Mouse (Mus musculus): ENCODE data around the gene Ano3. TPM values are rescaled to one million over a fixed set of nuclear protein-coding genes. Genes with fewer than 3 reads are reported as not detected.
"Not testable (repeated sequence)": the region's sequence is repeated elsewhere in the genome, so short reads cannot be mapped to it uniquely, and the experiment has no call there.

Ano3 gene
- 0.34 and 0.69 TPM in 2 replicates for polyA plus RNA-seq (2016; fragmentation: Nextera tagmentation; extraction: Ambion mirVana)

- H3K27ac ChIP-seq; H3K27me3 ChIP-seq; H3K9ac ChIP-seq; ATAC-seq (ENCODE audit: insufficient number of reproducible peaks, insufficient read depth, low FRiP score, low TSS enrichment); H3K4me1 ChIP-seq; H3K9me3 ChIP-seq; H3K36me3 ChIP-seq: not testable (repeated sequence)
- peak within 1 kb of the TSS; percentile 59 for H3K4me2 ChIP-seq (replicated peaks)
- peak within 1 kb of the TSS; percentile 25 for H3K4me3 ChIP-seq
Observed at GRCm38 (mm10) chr2:110950823-110951222, at the start of gene Ano3. Gene Ano3, minus strand, starts transcription at chr2:110950923.

GRCm38 (mm10) chr2:110990071-110990470 is 39.3 kb upstream of the Ano3 start:
- no peaks in the 10 kb centered on the region for H3K27me3 ChIP-seq
- no peaks in the 10 kb centered on the region for H3K4me1 ChIP-seq
- no peak overlapping the region for H3K9ac ChIP-seq
- H3K4me2 ChIP-seq (replicated peaks): no peak overlapping the region
- 73% methylated on average over 1 of the region's 1 CpGs for WGBS
- H3K9me3 ChIP-seq: no peaks in the 10 kb centered on the region
- no peak overlapping the region for H3K4me3 ChIP-seq
- ATAC-seq (ENCODE audit: insufficient number of reproducible peaks, insufficient read depth, low FRiP score, low TSS enrichment): no peak
- no peak overlapping the region for H3K27ac ChIP-seq
- no peaks in the 10 kb centered on the region for H3K36me3 ChIP-seq

GRCm38 (mm10) chr2:110989539-110989938 is 38.8 kb upstream of the Ano3 start:
- Histone ChIP-seq H3K36me3 (no peaks in the 10 kb centered on the region), H3K4me1 (no peaks in the 10 kb centered on the region), H3K27me3 (no peaks in the 10 kb centered on the region), H3K9ac (no peak overlapping the region), H3K27ac (no peak overlapping the region), H3K9me3 (no peaks in the 10 kb centered on the region), H3K4me2 (replicated peaks) (no peak overlapping the region), H3K4me3 (no peak overlapping the region)
- no peak for ATAC-seq (ENCODE audit: insufficient number of reproducible peaks, insufficient read depth, low FRiP score, low TSS enrichment)
- 76% methylated on average over 4 of the region's 4 CpGs for WGBS

GRCm38 (mm10) chr2:110985853-110986271 is 35.1 kb upstream of the Ano3 start:
- Histone ChIP-seq H3K4me1 (no peaks in the 10 kb centered on the region), H3K4me2 (replicated peaks) (no peak overlapping the region), H3K4me3 (no peak overlapping the region), H3K27me3 (no peaks in the 10 kb centered on the region), H3K36me3 (no peaks in the 10 kb centered on the region), H3K27ac (no peak overlapping the region), H3K9ac (no peak overlapping the region), H3K9me3 (no peaks in the 10 kb centered on the region)
- no peak for ATAC-seq (ENCODE audit: insufficient number of reproducible peaks, insufficient read depth, low FRiP score, low TSS enrichment)
- 76% methylated on average over 2 of the region's 2 CpGs for WGBS

- Histone ChIP-seq H3K4me3 (no peak overlapping the region), H3K9ac (no peak overlapping the region), H3K27me3 (no peaks in the 10 kb centered on the region), H3K4me2 (replicated peaks) (no peak overlapping the region), H3K9me3 (no peaks in the 10 kb centered on the region), H3K4me1 (no peaks in the 10 kb centered on the region), H3K27ac (no peak overlapping the region), H3K36me3 (no peaks in the 10 kb centered on the region)
- no peak for ATAC-seq (ENCODE audit: insufficient number of reproducible peaks, insufficient read depth, low FRiP score, low TSS enrichment)
- 29% methylated on average over 1 of the region's 1 CpGs for WGBS
Observed at GRCm38 (mm10) chr2:110981733-110982132, 31.0 kb upstream of the Ano3 start.

- Histone ChIP-seq H3K4me1 (no peaks in the 10 kb centered on the region), H3K9me3 (no peaks in the 10 kb centered on the region), H3K27me3 (no peaks in the 10 kb centered on the region), H3K9ac (no peak overlapping the region), H3K27ac (no peak overlapping the region), H3K36me3 (no peaks in the 10 kb centered on the region), H3K4me2 (replicated peaks) (no peak overlapping the region), H3K4me3 (no peak overlapping the region)
- WGBS: 78% methylated on average over 2 of the region's 2 CpGs
- no peak for ATAC-seq (ENCODE audit: insufficient number of reproducible peaks, insufficient read depth, low FRiP score, low TSS enrichment)
Observed at GRCm38 (mm10) chr2:110979610-110980009, 28.9 kb upstream of the Ano3 start.

GRCm38 (mm10) chr2:110976871-110977270 is 26.1 kb upstream of the Ano3 start:
- Histone ChIP-seq H3K4me2 (replicated peaks) (no peak overlapping the region), H3K36me3 (no peaks in the 10 kb centered on the region), H3K9ac (no peak overlapping the region), H3K4me3 (no peak overlapping the region), H3K27me3 (no peaks in the 10 kb centered on the region), H3K4me1 (no peaks in the 10 kb centered on the region), H3K9me3 (no peaks in the 10 kb centered on the region), H3K27ac (no peak overlapping the region)
- WGBS: 84% methylated on average over 2 of the region's 2 CpGs
- no peak for ATAC-seq (ENCODE audit: insufficient number of reproducible peaks, insufficient read depth, low FRiP score, low TSS enrichment)

- Histone ChIP-seq H3K9ac (no peak overlapping the region), H3K36me3 (no peaks in the 10 kb centered on the region), H3K27me3 (no peaks in the 10 kb centered on the region), H3K4me1 (no peaks in the 10 kb centered on the region), H3K27ac (no peak overlapping the region), H3K4me2 (replicated peaks) (no peak overlapping the region), H3K4me3 (no peak overlapping the region), H3K9me3 (no peaks in the 10 kb centered on the region)
- no peak for ATAC-seq (ENCODE audit: insufficient number of reproducible peaks, insufficient read depth, low FRiP score, low TSS enrichment)
- 85% methylated on average over 2 of the region's 2 CpGs for WGBS
Observed at GRCm38 (mm10) chr2:110970158-110970557, 19.4 kb upstream of the Ano3 start.

GRCm38 (mm10) chr2:110965398-110965797 is 14.7 kb upstream of the Ano3 start:
- no peak for ATAC-seq (ENCODE audit: insufficient number of reproducible peaks, insufficient read depth, low FRiP score, low TSS enrichment)
- no peaks in the 10 kb centered on the region for H3K36me3 ChIP-seq
- H3K9ac ChIP-seq: no peak overlapping the region
- H3K9me3 ChIP-seq: no peaks in the 10 kb centered on the region
- 89% methylated on average over 3 of the region's 3 CpGs for whole genome bisulfite sequencing
- no peak overlapping the region for H3K4me2 ChIP-seq (replicated peaks)
- H3K4me3 ChIP-seq: no peak overlapping the region
- H3K27ac ChIP-seq: no peak overlapping the region
- H3K27me3 ChIP-seq: no peaks in the 10 kb centered on the region
- no peaks in the 10 kb centered on the region for H3K4me1 ChIP-seq

- Histone ChIP-seq H3K27ac (no peak overlapping the region), H3K27me3 (no peaks in the 10 kb centered on the region), H3K4me3 (peak overlapping the region; percentile 25; the same call in 1 of the 2 replicates), H3K9me3 (no peaks in the 10 kb centered on the region), H3K4me1 (no peaks in the 10 kb centered on the region), H3K36me3 (no peaks in the 10 kb centered on the region), H3K4me2 (replicated peaks) (peak overlapping the region; percentile 59), H3K9ac (no peak overlapping the region)
- 0 out of 2 replicates have a peak, but pooled peaks have one; percentile 15 for ATAC-seq (ENCODE audit: insufficient number of reproducible peaks, insufficient read depth, low FRiP score, low TSS enrichment)
- WGBS: 65% methylated on average over 3 of the region's 3 CpGs
Observed at GRCm38 (mm10) chr2:110950432-110950803, 305 bp downstream of the Ano3 start.

- peak; percentile 93 for ATAC-seq (ENCODE audit: insufficient number of reproducible peaks, insufficient read depth, low FRiP score, low TSS enrichment)
- no peak overlapping the region for H3K9ac ChIP-seq
- no peak overlapping the region for H3K27ac ChIP-seq
Observed at GRCm38 (mm10) chr2:110949679-110950431, 868 bp downstream of the Ano3 start.

GRCm38 (mm10) chr2:110945171-110945570 is 5.6 kb downstream of the Ano3 start:
- Histone ChIP-seq H3K27ac (no peak overlapping the region), H3K9me3 (no peaks in the 10 kb centered on the region), H3K36me3 (no peaks in the 10 kb centered on the region), H3K4me3 (no peak overlapping the region), H3K4me2 (replicated peaks) (no peak overlapping the region), H3K4me1 (no peaks in the 10 kb centered on the region), H3K27me3 (no peaks in the 10 kb centered on the region), H3K9ac (no peak overlapping the region)
- WGBS: 71% methylated on average over 1 of the region's 1 CpGs
- no peak for ATAC-seq (ENCODE audit: insufficient number of reproducible peaks, insufficient read depth, low FRiP score, low TSS enrichment)

More at GRCm38 (mm10) chr2:110949679-110950431, 868 bp downstream of the Ano3 start:
- Histone ChIP-seq H3K4me1 (no peaks in the 10 kb centered on the region), H3K27me3 (no peaks in the 10 kb centered on the region), H3K4me3 (peak overlapping the region; percentile 25), H3K9me3 (no peaks in the 10 kb centered on the region), H3K4me2 (replicated peaks) (peak overlapping the region; percentile 59), H3K36me3 (no peaks in the 10 kb centered on the region)
- 8% methylated on average over 20 of the region's 20 CpGs for WGBS

Measured in embryonic facial prominence, embryonic 12.5 days (tissue).